27 mouse cellular contexts compared by ENCODE assay signal in the genomic region with DNA sequence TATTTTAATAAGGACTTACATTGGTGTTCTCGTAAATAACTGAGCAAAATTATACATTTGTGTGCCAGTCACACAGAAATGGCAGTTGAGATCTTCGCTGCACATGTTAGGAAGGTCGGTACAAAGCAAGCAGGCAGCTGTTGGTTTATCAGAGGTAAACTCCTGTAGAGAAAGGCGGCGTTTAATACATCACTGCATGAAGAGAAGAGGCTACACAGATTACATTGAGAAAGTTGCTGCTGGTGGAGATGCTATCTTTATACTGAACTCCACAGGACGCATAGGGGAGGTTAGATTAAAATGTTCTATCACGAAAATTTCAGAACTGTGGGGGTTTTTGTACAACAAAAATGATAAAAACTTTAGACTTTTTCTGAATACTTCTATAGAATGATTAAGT.
"Had no signal": no experiment of that assay in that cellular context is flagged by ENCODE, and none has a peak within 500 bp of the region (broad histone marks: within the 10 kb centered on the region; RNA-seq: fewer than 3 reads in every experiment).

No protein-coding gene starts in this region.

- H3K9ac ChIP-seq: heart, embryonic 13.5 days; heart, embryonic 15.5 days; hindbrain, embryonic 12.5 days; hindbrain, embryonic 14.5 days; intestine, embryonic 15.5 days; kidney, embryonic 15.5 days; limb, embryonic 12.5 days; liver, embryonic 13.5 days had no signal

- H3K27ac ChIP-seq: heart, adult 2 months; heart, embryonic 13.5 days; heart, embryonic 15.5 days; hindbrain, embryonic 10.5 days; hindbrain, embryonic 12.5 days; hindbrain, embryonic 14.5 days; intestine, embryonic 15.5 days; kidney, embryonic 15.5 days; kidney, postnatal 0 days; layer of hippocampus, adult 2 months; left cerebral cortex, adult 2 months; limb, embryonic 10.5 days; limb, embryonic 12.5 days; liver, embryonic 13.5 days had no signal

- H3K4me3 ChIP-seq: heart, adult 2 months; heart, embryonic 13.5 days; heart, embryonic 15.5 days; hindbrain, embryonic 10.5 days; hindbrain, embryonic 12.5 days; intestine, embryonic 15.5 days; kidney, embryonic 15.5 days; layer of hippocampus, adult 2 months; left cerebral cortex, adult 2 months; limb, embryonic 10.5 days; limb, embryonic 12.5 days; liver, embryonic 13.5 days had no signal

- H3K4me2 ChIP-seq: heart, embryonic 11.5 days; heart, embryonic 13.5 days; heart, embryonic 15.5 days; hindbrain, embryonic 12.5 days; hindbrain, embryonic 14.5 days; intestine, embryonic 15.5 days; kidney, embryonic 15.5 days; limb, embryonic 12.5 days; liver, embryonic 13.5 days had no signal

- H3K4me1 ChIP-seq: heart, embryonic 13.5 days; heart, embryonic 15.5 days; hindbrain, embryonic 10.5 days; hindbrain, embryonic 12.5 days; intestine, embryonic 15.5 days; kidney, embryonic 15.5 days; limb, embryonic 10.5 days; limb, embryonic 12.5 days; liver, embryonic 13.5 days had no signal

- DNase-seq: gastrocnemius, postnatal 10 days; gastrocnemius, postnatal 25 days; heart, adult 2 months; heart, postnatal 14 days; heart, postnatal 4 days; kidney, adult 18-20 months; kidney, adult 8-10 months; kidney, postnatal 14 days; kidney, postnatal 36 days; liver; liver, embryonic 13.5 days had no signal

- ATAC-seq: hindbrain, embryonic 16.5 days; inflammation-experienced regulatory T-cells, adult 6 months; intestine, embryonic 15.5 days; intestine, postnatal 0 days had no signal

- H3K27me3 ChIP-seq: heart, embryonic 13.5 days; heart, embryonic 15.5 days; hindbrain, embryonic 12.5 days; intestine, embryonic 15.5 days; kidney, embryonic 15.5 days; limb, embryonic 12.5 days; liver, embryonic 13.5 days had no signal

- H3K9me3 ChIP-seq: heart, embryonic 13.5 days; heart, embryonic 15.5 days; hindbrain, embryonic 10.5 days; hindbrain, embryonic 12.5 days; intestine, embryonic 15.5 days; kidney, embryonic 15.5 days; limb, embryonic 10.5 days; limb, embryonic 12.5 days; liver, embryonic 13.5 days had no signal
